Mouse (Mus musculus) midbrain, embryonic 14.5 days (tissue): ENCODE measurements around the gene Metrnl. TPM values are rescaled to one million over a fixed set of nuclear protein-coding genes. Genes with fewer than 3 reads are reported as not detected.

Experiments
- ATAC-seq: fragments of 200-750 bp; cut with Nextera tagmentation; 2 replicates; pipeline ENCODE4 v1.8.0; 2017; ENCODE audit warnings: moderate number of reproducible peaks, moderate library complexity; ENCODE audit not compliant: low FRiP score, low TSS enrichment
- DNase-seq: peaks from one replicate; pipeline ENCODE4 v3.0.0-alpha.2; 2015
- H3K27ac ChIP-seq: fragments of 300-500 bp; sonication (generic); replicated peaks from 2 replicates; pipeline ENCODE4 v1.5.1; 2014; ENCODE audit warnings: mild to moderate bottlenecking, low read depth, low read length, moderate library complexity
- H3K27me3 ChIP-seq: fragments of 300-500 bp; sonication (generic); 2 replicates; pipeline ENCODE4 v1.6.1; 2014; ENCODE audit warnings: low read length, control low read depth, mixed read lengths; ENCODE audit not compliant: control insufficient read depth, insufficient read depth
- H3K36me3 ChIP-seq: fragments of 300-500 bp; sonication (generic); 2 replicates; pipeline ENCODE4 v1.6.1; 2014; ENCODE audit warnings: low read length, control low read depth; ENCODE audit not compliant: control insufficient read depth, insufficient read depth
- H3K4me1 ChIP-seq: fragments of 300-500 bp; sonication (generic); 2 replicates; pipeline ENCODE4 v1.6.1; 2014; ENCODE audit warnings: mild to moderate bottlenecking, antibody characterized with exemption, low read length, control low read depth; ENCODE audit not compliant: control insufficient read depth, insufficient read depth
- H3K4me2 ChIP-seq: fragments of 300-500 bp; sonication (generic); 2 replicates; pipeline ENCODE4 v1.6.1; 2014; ENCODE audit warnings: mild to moderate bottlenecking, low read length, moderate library complexity
- H3K4me3 ChIP-seq: fragments of 300-500 bp; sonication (generic); replicated peaks from 2 replicates; pipeline ENCODE4 v1.5.1; 2014; ENCODE audit warnings: low read depth, low read length
- H3K9ac ChIP-seq: fragments of 300-500 bp; sonication (generic); replicated peaks from 2 replicates; pipeline ENCODE4 v1.6.1; 2014; ENCODE audit warnings: mild to moderate bottlenecking, low read length, moderate library complexity
- H3K9me3 ChIP-seq: fragments of 300-500 bp; sonication (generic); 2 replicates; pipeline ENCODE4 v1.6.1; 2016; ENCODE audit warnings: low read length, control low read depth, mixed read lengths; ENCODE audit not compliant: control insufficient read depth
- WGBS: fragments of 180-500 bp; shearing (Covaris S2); extraction: QIAGEN DNeasy Blood & Tissue Kit; methylation state at CpG from one replicate; pipeline ENCODE4 v1.1.7; 2014; 5-methylcytosine and 5-hydroxymethylcytosine counted together
- polyA plus RNA-seq: library from polyadenylated mRNA; unstranded; fragments of >200 nt; fragmentation: Nextera tagmentation; extraction: Ambion mirVana; gene quantifications from 2 replicates; pipeline ENCODE4 v1.2.1, GENCODE M21; 2014

Metrnl gene
- polyA plus RNA-seq, 1 experiment from 2014 or later = 11.0 TPM

DNA sequence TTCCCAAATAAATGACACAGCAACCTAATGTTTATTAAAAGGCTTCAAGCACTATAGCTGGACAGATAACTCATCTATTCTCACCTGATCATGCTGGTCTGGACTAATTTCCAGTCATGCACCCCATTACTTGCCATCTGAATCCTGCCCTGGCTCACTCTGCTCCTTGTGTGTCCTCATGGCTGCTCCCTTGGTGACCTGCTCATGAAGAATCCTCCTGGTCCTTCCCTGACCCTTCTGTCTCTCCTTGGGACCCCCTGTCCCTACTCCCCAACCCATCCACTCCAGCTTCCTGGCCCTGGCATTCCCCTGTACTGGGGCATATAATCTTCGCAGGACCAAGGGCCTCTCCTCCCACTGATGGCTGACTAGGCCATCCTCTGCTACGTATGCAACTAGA, 24.5 kb upstream of the Metrnl start:
- Histone ChIP-seq H3K27ac (no peak overlapping the region), H3K4me1 (peaks cover 3% of the 10 kb centered on the region; the same call in 1 of the 2 replicates), H3K27me3 (no peaks in the 10 kb centered on the region), H3K9ac (no peak overlapping the region), H3K4me2 (no peak overlapping the region), H3K4me3 (no peak overlapping the region), H3K9me3 (no peaks in the 10 kb centered on the region), H3K36me3 (no peaks in the 10 kb centered on the region)
- WGBS = 91% methylated on average over 2 of the region's 2 CpGs
- no peak for ATAC-seq
- DNase-seq = no peak

DNA sequence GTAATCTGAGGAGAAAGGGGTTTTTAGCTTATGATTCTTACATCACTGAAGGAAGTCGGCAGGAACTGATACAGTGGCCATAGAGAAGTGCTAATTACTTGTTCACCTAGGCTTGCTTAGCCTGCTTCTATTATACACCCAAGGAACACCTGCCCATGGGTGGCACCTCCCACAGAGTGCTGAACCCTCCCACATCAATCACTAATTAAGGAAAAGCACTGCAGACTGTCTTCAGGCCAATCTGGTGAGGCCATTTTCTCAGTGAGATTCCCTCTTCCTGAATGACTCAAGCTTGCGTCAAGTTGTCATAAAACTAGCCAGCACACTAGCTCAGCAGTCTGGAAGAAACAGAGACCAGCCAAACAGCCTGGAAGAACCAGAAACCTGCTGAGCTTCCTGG, 21.8 kb upstream of the Metrnl start:
- no peak overlapping the region for H3K27ac ChIP-seq
- no peaks in the 10 kb centered on the region for H3K36me3 ChIP-seq
- no peak overlapping the region for H3K9ac ChIP-seq
- H3K4me3 ChIP-seq = no peak overlapping the region
- H3K4me2 ChIP-seq = no peak overlapping the region
- no peaks in the 10 kb centered on the region for H3K9me3 ChIP-seq
- ATAC-seq = no peak
- WGBS = 82% methylated on average over 2 of the region's 2 CpGs
- no peaks in the 10 kb centered on the region for H3K4me1 ChIP-seq
- no peak for DNase-seq
- H3K27me3 ChIP-seq = no peaks in the 10 kb centered on the region

DNA sequence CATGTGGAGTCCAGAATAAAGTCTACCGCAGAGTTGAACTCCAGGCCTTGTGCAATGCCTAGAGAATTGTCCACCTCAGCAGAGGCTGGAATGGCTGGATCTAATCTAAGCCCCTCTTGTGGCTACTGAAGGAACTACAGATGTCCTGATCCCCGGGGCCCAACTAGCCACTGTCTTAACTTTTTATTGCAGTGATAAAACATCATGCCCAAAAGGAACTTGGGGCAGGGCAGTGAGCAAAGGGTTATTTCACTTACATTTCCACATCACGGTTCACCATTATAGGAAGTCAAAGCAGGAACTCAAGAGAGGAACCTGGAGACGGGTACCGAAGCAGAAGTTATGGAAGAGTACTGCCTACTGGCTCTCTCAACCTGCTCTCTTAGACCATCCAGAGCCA, 20.6 kb upstream of the Metrnl start:
- 84% methylated on average over 5 of the region's 5 CpGs for WGBS
- no peaks in the 10 kb centered on the region for H3K27me3 ChIP-seq
- no peak overlapping the region for H3K4me2 ChIP-seq
- DNase-seq = no peak
- H3K27ac ChIP-seq = no peak overlapping the region
- no peaks in the 10 kb centered on the region for H3K9me3 ChIP-seq
- H3K9ac ChIP-seq = no peak overlapping the region
- no peaks in the 10 kb centered on the region for H3K36me3 ChIP-seq
- no peaks in the 10 kb centered on the region for H3K4me1 ChIP-seq
- no peak overlapping the region for H3K4me3 ChIP-seq
- no peak for ATAC-seq

DNA sequence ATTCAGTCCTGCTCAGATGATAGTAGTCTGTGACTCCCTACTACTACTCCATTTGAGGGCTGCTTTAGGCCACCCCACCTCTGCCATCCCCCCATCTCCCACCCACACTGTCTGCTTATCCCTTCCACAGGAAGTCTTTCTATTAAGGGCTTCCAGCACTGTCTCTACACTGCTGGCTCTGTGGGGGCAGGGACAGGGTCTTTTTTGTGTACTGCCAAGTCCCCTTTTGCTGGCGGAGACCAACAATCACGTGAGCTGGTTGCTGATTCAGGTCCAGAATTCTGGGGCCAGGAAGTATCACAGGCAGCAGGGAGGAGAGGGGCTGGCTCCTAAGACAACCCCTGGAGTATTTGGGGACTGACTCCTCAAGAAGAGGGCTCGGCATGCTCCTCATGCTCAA, 18.1 kb upstream of the Metrnl start:
- DNase-seq (peak; percentile 21), ATAC-seq (no peak)
- WGBS = 64% methylated on average over 3 of the region's 3 CpGs
- no peak overlapping the region for H3K4me3 ChIP-seq
- H3K9ac ChIP-seq = no peak overlapping the region
- no peak overlapping the region for H3K4me2 ChIP-seq
- H3K36me3 ChIP-seq = no peaks in the 10 kb centered on the region
- H3K27me3 ChIP-seq = no peaks in the 10 kb centered on the region
- no peaks in the 10 kb centered on the region for H3K4me1 ChIP-seq
- H3K27ac ChIP-seq = no peak overlapping the region
- H3K9me3 ChIP-seq = no peaks in the 10 kb centered on the region

DNA sequence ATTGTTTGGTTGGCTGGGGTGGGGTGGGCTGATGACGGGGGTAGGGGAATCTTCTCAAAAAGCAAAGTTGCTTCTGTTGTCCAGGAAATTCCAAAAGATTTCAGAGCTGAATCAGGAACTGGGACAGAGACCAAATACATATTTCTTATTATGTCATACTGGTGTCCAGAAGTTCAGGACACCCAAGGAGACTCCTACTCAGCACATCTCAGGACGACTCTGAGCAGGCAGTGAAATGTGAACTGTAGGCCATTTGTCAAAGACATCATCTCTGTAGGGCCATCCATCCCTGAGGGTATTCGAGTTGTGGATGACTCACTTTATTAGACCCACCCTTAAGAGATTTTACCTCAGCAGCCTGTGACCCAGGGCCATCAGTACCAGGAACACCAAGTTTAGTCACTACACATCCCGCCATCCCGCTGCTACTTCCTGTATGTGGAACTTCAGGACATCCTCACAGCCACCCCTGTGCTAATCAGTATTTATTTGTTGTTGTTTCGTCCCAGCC, 15.8 kb upstream of the Metrnl start:
- WGBS = 85% methylated on average over 6 of the region's 6 CpGs

DNA sequence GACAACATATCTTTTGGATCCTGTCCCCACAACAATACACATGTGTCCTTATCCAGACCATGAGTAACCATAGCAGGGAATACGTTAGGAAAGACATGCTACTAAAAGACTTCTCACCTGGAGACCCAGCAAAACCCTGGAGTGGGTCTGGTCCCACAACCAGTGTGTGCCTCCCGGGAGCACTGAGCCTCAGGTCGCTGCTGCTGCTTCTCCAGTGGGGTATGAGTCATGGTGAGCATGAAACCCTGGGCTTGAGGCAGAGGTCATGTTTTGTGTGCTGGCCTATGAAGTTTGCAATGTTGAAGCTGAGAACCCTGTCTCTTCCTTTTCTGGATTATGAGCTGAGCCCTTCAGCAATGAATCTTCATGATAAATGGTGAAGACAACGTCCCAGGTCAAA, 15.3 kb upstream of the Metrnl start:
- ATAC-seq = no peak
- Histone ChIP-seq H3K27me3 (no peaks in the 10 kb centered on the region), H3K27ac (no peak overlapping the region), H3K36me3 (no peaks in the 10 kb centered on the region), H3K4me1 (no peaks in the 10 kb centered on the region), H3K9ac (no peak overlapping the region), H3K4me2 (no peak overlapping the region), H3K4me3 (no peak overlapping the region), H3K9me3 (no peaks in the 10 kb centered on the region)
- DNase-seq = no peak
- 76% methylated on average over 4 of the region's 4 CpGs for whole genome bisulfite sequencing

More for the DNA sequence above, 15.8 kb upstream of the Metrnl start:
- Histone ChIP-seq H3K27ac (no peak overlapping the region), H3K4me2 (no peak overlapping the region), H3K9ac (no peak overlapping the region), H3K4me1 (no peaks in the 10 kb centered on the region), H3K4me3 (no peak overlapping the region), H3K27me3 (no peaks in the 10 kb centered on the region), H3K36me3 (no peaks in the 10 kb centered on the region), H3K9me3 (no peaks in the 10 kb centered on the region)
- DNase-seq (no peak), ATAC-seq (no peak)

DNA sequence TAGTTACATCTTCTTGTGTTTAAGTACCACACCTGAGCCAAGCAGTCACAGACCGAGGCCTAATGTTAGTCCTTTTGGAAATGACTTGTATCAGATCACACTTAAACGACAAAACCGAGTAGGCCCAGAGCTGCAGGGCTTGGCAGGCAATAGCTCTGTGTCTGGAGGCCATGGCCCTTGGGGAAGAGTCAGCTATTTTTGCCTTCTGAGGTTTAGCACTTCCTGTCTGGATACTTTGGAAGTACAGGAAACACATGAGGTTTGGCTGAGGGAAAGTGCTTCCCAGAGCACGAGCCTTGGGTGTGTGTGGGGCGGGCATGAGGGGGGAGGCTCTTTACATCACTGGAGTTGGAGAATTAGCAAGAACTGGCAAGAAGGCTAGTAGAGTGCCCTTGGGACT, 14.7 kb upstream of the Metrnl start:
- H3K27ac ChIP-seq = no peak overlapping the region
- ATAC-seq (no peak), DNase-seq (no peak)
- H3K4me1 ChIP-seq = no peaks in the 10 kb centered on the region
- H3K27me3 ChIP-seq = no peaks in the 10 kb centered on the region
- no peaks in the 10 kb centered on the region for H3K36me3 ChIP-seq
- H3K4me3 ChIP-seq = no peak overlapping the region
- 87% methylated on average over 5 of the region's 5 CpGs for WGBS
- H3K4me2 ChIP-seq = no peak overlapping the region
- H3K9ac ChIP-seq = no peak overlapping the region
- H3K9me3 ChIP-seq = no peaks in the 10 kb centered on the region

DNA sequence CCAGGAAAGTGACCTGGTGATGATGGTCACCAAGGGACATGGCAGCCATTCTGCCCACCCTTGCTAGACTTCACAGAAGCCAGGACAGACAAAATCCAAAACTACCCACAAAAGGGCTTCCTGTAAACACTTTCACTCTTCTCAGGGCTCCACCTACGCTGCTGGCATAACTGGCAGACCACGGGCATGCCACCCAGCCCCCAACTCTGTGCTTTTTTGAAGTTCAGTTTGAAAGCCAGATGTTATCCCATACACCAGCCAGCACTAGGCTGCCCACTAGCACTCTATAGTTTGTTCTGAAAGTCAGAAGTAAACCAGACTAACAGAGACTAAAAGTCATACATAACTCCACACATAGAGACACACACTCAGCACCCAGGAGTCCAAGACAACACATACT, 13.3 kb upstream of the Metrnl start:
- WGBS = 92% methylated on average over 2 of the region's 2 CpGs
- no peak for ATAC-seq
- Histone ChIP-seq H3K27me3 (no peaks in the 10 kb centered on the region), H3K4me2 (no peak overlapping the region), H3K9ac (no peak overlapping the region), H3K4me3 (no peak overlapping the region), H3K4me1 (no peaks in the 10 kb centered on the region), H3K27ac (no peak overlapping the region), H3K9me3 (no peaks in the 10 kb centered on the region), H3K36me3 (no peaks in the 10 kb centered on the region)
- no peak for DNase-seq

DNA sequence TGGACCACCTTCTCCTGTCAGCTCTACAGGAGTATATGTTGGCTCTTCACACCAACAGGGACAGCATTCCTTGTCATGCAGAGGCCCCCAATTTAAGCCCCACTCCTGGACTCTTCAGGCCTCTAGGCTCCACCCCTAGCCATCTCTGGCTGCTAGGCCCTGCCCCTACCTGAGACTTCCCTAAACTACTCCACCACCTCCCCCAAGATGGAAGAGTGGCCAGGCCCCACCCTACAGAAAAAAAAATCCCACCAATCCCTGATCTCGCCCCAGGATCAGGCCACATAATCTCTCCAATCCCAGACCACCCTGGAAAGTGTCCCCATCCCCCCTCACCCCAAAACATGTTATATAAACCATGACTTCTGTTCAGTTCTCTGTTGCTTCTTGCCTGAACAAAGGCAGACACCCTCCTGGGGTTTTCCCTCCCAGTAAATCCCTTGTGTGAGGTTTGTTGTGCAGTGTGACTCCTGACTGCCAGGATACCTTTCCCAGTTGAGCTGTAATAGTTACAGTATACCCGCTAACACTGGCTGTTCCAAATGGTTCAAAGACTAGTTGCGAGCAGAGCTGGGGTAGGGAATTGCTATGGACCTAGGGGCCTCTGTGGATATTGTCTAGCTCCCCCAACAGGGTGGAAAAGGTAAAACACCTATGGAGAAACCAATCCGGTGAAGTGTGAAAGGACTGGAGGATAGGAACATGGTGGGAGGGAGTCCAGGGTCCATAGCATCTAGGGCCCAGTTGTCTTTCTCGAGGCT, 5.9 kb upstream of the Metrnl start:
- no peak overlapping the region for H3K27ac ChIP-seq
- no peak overlapping the region for H3K9ac ChIP-seq
- H3K4me1 ChIP-seq = no peaks in the 10 kb centered on the region
- no peak overlapping the region for H3K4me3 ChIP-seq
- H3K27me3 ChIP-seq = no peaks in the 10 kb centered on the region
- H3K9me3 ChIP-seq = no peaks in the 10 kb centered on the region
- no peak overlapping the region for H3K4me2 ChIP-seq
- no peaks in the 10 kb centered on the region for H3K36me3 ChIP-seq
- no peak for DNase-seq
- ATAC-seq = no peak
- WGBS = 82% methylated on average over 5 of the region's 5 CpGs
